23 mouse cellular contexts compared by ENCODE assay signal in the genomic region with DNA sequence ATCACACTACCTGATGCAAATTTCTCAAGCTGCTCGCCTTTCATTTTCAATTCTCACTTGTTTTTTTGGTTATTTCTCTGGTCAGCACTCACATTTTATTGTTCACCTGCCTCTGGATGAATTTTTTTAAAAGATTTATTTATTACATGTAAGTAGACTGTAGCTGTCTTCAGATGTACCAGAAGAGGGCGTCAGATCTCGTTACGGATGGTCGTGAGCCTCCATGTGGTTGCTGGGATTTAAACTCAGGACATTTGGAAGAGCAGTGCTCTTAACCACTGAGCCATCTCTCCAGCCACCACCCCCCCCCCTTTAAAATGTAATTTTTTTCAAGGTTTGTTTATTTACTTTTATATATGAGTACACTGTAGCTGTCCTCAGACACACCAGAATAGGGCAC. TPM values are rescaled to one million over a fixed set of nuclear protein-coding genes. Genes with fewer than 3 reads are reported as not detected.
A peak's percentile ranks its signal among the peaks of the same experiment; 100 is the strongest.
DNase-seq lines count a peak whose midpoint lies in the region; ATAC-seq and TF ChIP-seq lines count a peak whose summit lies in the region.
"Had no signal": no experiment of that assay in that cellular context is flagged by ENCODE, and none has a peak within 500 bp of the region (broad histone marks: within the 10 kb centered on the region; RNA-seq: fewer than 3 reads in every experiment).

No protein-coding gene starts in this region.

- H3K36me3 ChIP-seq in heart, postnatal 0 days (replicated peaks; ENCODE audit: control insufficient read depth, insufficient read depth, low read length) = peaks cover 18% of the 10 kb centered on the region; the same call in 1 of the 2 replicates
- 0 out of 2 replicates have a peak, but pooled peaks cover 3% of the 10 kb centered on the region for H3K36me3 ChIP-seq in liver, postnatal 0 days (replicated peaks; ENCODE audit: insufficient read depth, low read length)
- peaks cover 24% of the 10 kb centered on the region for H3K36me3 ChIP-seq in liver, embryonic 12.5 days
- peaks cover 12% of the 10 kb centered on the region; the same call in 1 of the 2 replicates for H3K36me3 ChIP-seq in E14TG2a.4 (ENCODE audit: insufficient read depth, low read length)

- no peak overlapping the region for H3K4me3 ChIP-seq in heart, postnatal 0 days (ENCODE audit: low read depth, low read length)
- H3K4me3 ChIP-seq in liver, postnatal 0 days (ENCODE audit: low read depth, low read length) = no peak overlapping the region
- no peak overlapping the region for H3K4me3 ChIP-seq in liver, embryonic 12.5 days
- no peak overlapping the region for H3K4me3 ChIP-seq in E14TG2a.4 (replicated peaks; ENCODE audit: low read length)
- H3K4me3 ChIP-seq: erythroblast, embryonic 14.5 days; forebrain, embryonic 13.5 days; heart, embryonic 13.5 days; limb, embryonic 12.5 days; liver, embryonic 15.5 days; stomach, embryonic 15.5 days had no signal

- peaks cover 10% of the 10 kb centered on the region for H3K4me1 ChIP-seq in heart, postnatal 0 days (ENCODE audit: control insufficient read depth, insufficient read depth)
- H3K4me1 ChIP-seq in liver, postnatal 0 days (ENCODE audit: insufficient read depth) = no peaks in the 10 kb centered on the region
- H3K4me1 ChIP-seq in liver, embryonic 12.5 days = 0 out of 2 replicates have a peak, but pooled peaks cover 6% of the 10 kb centered on the region
- peaks cover 22% of the 10 kb centered on the region for H3K4me1 ChIP-seq in E14TG2a.4 (replicated peaks; ENCODE audit: low read depth, low read length)
- H3K4me1 ChIP-seq: stomach, embryonic 15.5 days had no signal

- DNase-seq in heart, postnatal 0 days (ENCODE audit: low spot score) = no peak
- no peak for DNase-seq in heart, postnatal 36 days
- DNase-seq in liver, postnatal 0 days = no peak
- peak; percentile 61 for DNase-seq in R1 (ENCODE audit: low read depth, low spot score)
- no peak for DNase-seq in cerebellum, postnatal 36 days
- DNase-seq: cerebellum, adult 2 months; gastrocnemius, postnatal 36 days; heart, postnatal 4 days; kidney, adult 8-10 months; kidney, postnatal 4 days; right cerebral cortex, postnatal 25 days had no signal

- H3K27me3 ChIP-seq in heart, postnatal 0 days (ENCODE audit: control insufficient read depth, insufficient read depth, low read length) = no peaks in the 10 kb centered on the region
- no peaks in the 10 kb centered on the region for H3K27me3 ChIP-seq in liver, postnatal 0 days (ENCODE audit: insufficient read depth, low read length)
- no peaks in the 10 kb centered on the region for H3K27me3 ChIP-seq in liver, embryonic 12.5 days (replicated peaks)
- no peaks in the 10 kb centered on the region for H3K27me3 ChIP-seq in E14TG2a.4 (ENCODE audit: insufficient read depth, low read length)
- H3K27me3 ChIP-seq: forebrain, embryonic 13.5 days; heart, embryonic 13.5 days; limb, embryonic 12.5 days; liver, embryonic 15.5 days; stomach, embryonic 15.5 days had no signal

- no peaks in the 10 kb centered on the region for H3K9me3 ChIP-seq in heart, postnatal 0 days (replicated peaks; ENCODE audit: control insufficient read depth, low read length)
- no peaks in the 10 kb centered on the region for H3K9me3 ChIP-seq in liver, postnatal 0 days (ENCODE audit: low read length)
- H3K9me3 ChIP-seq in liver, embryonic 12.5 days (replicated peaks) = no peaks in the 10 kb centered on the region
- H3K9me3 ChIP-seq in E14TG2a.4 (ENCODE audit: low read length) = no peaks in the 10 kb centered on the region
- H3K9me3 ChIP-seq: forebrain, embryonic 13.5 days; heart, embryonic 13.5 days; limb, embryonic 12.5 days; liver, embryonic 15.5 days; stomach, embryonic 15.5 days had no signal

- no peak overlapping the region for H3K4me2 ChIP-seq in heart, postnatal 0 days (ENCODE audit: low read depth, low read length)
- no peak overlapping the region for H3K4me2 ChIP-seq in liver, postnatal 0 days (ENCODE audit: low read depth, low read length)
- no peak overlapping the region for H3K4me2 ChIP-seq in liver, embryonic 12.5 days
- H3K4me2 ChIP-seq: forebrain, embryonic 13.5 days; heart, embryonic 13.5 days; limb, embryonic 12.5 days; liver, embryonic 15.5 days; stomach, embryonic 15.5 days had no signal

- 0 out of 2 replicates have a peak, but pooled peaks have one; percentile 12 for TF ChIP-seq CTCF in heart, postnatal 0 days (IDR thresholded peaks at IDR 0.05; ENCODE audit: low read depth)
- TF ChIP-seq CTCF in liver, postnatal 0 days (IDR thresholded peaks at IDR 0.05; ENCODE audit: low read depth) = peak; percentile 33
- peak; percentile 33 for TF ChIP-seq CTCF in E14TG2a.4 (conservative IDR thresholded peaks at IDR 0.05; ENCODE audit: low read length)

- 64% methylated on average over 5 of the region's 5 CpGs for WGBS in heart, postnatal 0 days
- WGBS in liver, postnatal 0 days (ENCODE audit: insufficient replicate concordance) = 69% methylated on average over 5 of the region's 5 CpGs
- WGBS in liver, embryonic 12.5 days (ENCODE audit: insufficient replicate concordance) = 65% methylated on average over 5 of the region's 5 CpGs

- TF ChIP-seq EP300 in heart, postnatal 0 days (IDR thresholded peaks at IDR 0.05; ENCODE audit: low read depth) = no peak
- no peak for TF ChIP-seq EP300 in liver, postnatal 0 days (IDR thresholded peaks at IDR 0.05; ENCODE audit: low read depth)

- no peak overlapping the region for H3K9ac ChIP-seq in heart, postnatal 0 days (replicated peaks; ENCODE audit: low read depth, low read length)
- no peak overlapping the region for H3K9ac ChIP-seq in liver, postnatal 0 days (replicated peaks)
- H3K9ac ChIP-seq in liver, embryonic 12.5 days = no peak overlapping the region
- H3K9ac ChIP-seq: forebrain, embryonic 13.5 days; limb, embryonic 12.5 days; liver, embryonic 15.5 days; stomach, embryonic 15.5 days had no signal

- ATAC-seq in heart, postnatal 0 days (ENCODE audit: insufficient read depth, low read depth) = no peak
- no peak for ATAC-seq in liver, postnatal 0 days
- ATAC-seq in liver, embryonic 12.5 days = no peak
- ATAC-seq in erythroblast, adult 5-6 weeks (replicated peaks; ENCODE audit: low FRiP score, poor library complexity, severe bottlenecking) = no peak
- ATAC-seq: forebrain, embryonic 13.5 days; hindbrain, embryonic 16.5 days had no signal

- H3K27ac ChIP-seq in heart, postnatal 0 days (ENCODE audit: low read depth) = no peak overlapping the region
- no peak overlapping the region for H3K27ac ChIP-seq in liver, postnatal 0 days (ENCODE audit: low read depth)
- H3K27ac ChIP-seq in liver, embryonic 12.5 days = no peak overlapping the region
- H3K27ac ChIP-seq: heart, embryonic 13.5 days; limb, embryonic 12.5 days; liver, embryonic 15.5 days; stomach, embryonic 15.5 days had no signal

- intact Hi-C loops in heart, postnatal 36 days (cut with DNase I) = loop anchor here (1.0 to 10.0 kb wide), 5 partner anchors 61 to 327 kb away; partner anchors contain the start of gene Bdh2

RNA-seq across cellular contexts. Expression of gene Cisd2, which starts 19.9 kb away (rescaled TPM):
- total RNA-seq in heart, postnatal 0 days (2014; rRNA removed; ENCODE audit: low replicate concordance) = 20.7 and 20.8 TPM in 2 replicates
- 43.0 and 48.2 TPM in 2 replicates for polyA plus RNA-seq in heart, postnatal 0 days (2015; fragmentation: Nextera tagmentation; extraction: Ambion mirVana)
- 10 to 100 TPM; 50.4 to 56.9 TPM for total RNA-seq in heart, postnatal 36 days (2021)
- polyA plus RNA-seq in liver, postnatal 0 days (2015; fragmentation: Nextera tagmentation; extraction: Ambion mirVana) = 24.9 and 26.6 TPM in 2 replicates
- 45.4 and 45.7 TPM in 2 replicates for polyA plus RNA-seq in liver, embryonic 12.5 days (2016; fragmentation: Nextera tagmentation; extraction: Ambion mirVana)
- 20.1 and 21.1 TPM in 2 replicates for total RNA-seq in erythroblast, adult 5-6 weeks (2015; ENCODE audit: low replicate concordance)
- total RNA-seq in erythroblast, adult 5-6 weeks (2017; ENCODE audit: low replicate concordance) = 9.6 and 13.4 TPM in 2 replicates

RNA-seq across cellular contexts. Expression of gene Ube2d3, which starts 34.1 kb away (rescaled TPM):
- total RNA-seq in heart, postnatal 0 days (2014; rRNA removed; ENCODE audit: low replicate concordance) = 944 and 1,112 TPM in 2 replicates
- polyA plus RNA-seq in heart, postnatal 0 days (2015; fragmentation: Nextera tagmentation; extraction: Ambion mirVana) = 419 and 429 TPM in 2 replicates
- 100 to 1,000 TPM; 372 to 402 TPM for total RNA-seq in heart, postnatal 36 days (2021)
- polyA plus RNA-seq in liver, postnatal 0 days (2015; fragmentation: Nextera tagmentation; extraction: Ambion mirVana) = 298 and 303 TPM in 2 replicates
- 331 and 332 TPM in 2 replicates for polyA plus RNA-seq in liver, embryonic 12.5 days (2016; fragmentation: Nextera tagmentation; extraction: Ambion mirVana)
- 298 and 352 TPM in 2 replicates for total RNA-seq in erythroblast, adult 5-6 weeks (2015; ENCODE audit: low replicate concordance)
- 160 and 276 TPM in 2 replicates for total RNA-seq in erythroblast, adult 5-6 weeks (2017; ENCODE audit: low replicate concordance)

RNA-seq across cellular contexts. Expression of gene Slc9b1, which starts 56.0 kb away (rescaled TPM):
- not detected in 2 replicates for total RNA-seq in heart, postnatal 0 days (2014; rRNA removed; ENCODE audit: low replicate concordance)
- polyA plus RNA-seq in heart, postnatal 0 days (2015; fragmentation: Nextera tagmentation; extraction: Ambion mirVana) = 0.20 TPM in 1 of 2 replicates, not detected in the other
- total RNA-seq in heart, postnatal 36 days (2021) = under 1 TPM in 1 of 2 experiments, not detected in 1; 0.79 TPM
- not detected in 2 replicates for polyA plus RNA-seq in liver, postnatal 0 days (2015; fragmentation: Nextera tagmentation; extraction: Ambion mirVana)
- 0.07 and 0.25 TPM in 2 replicates for polyA plus RNA-seq in liver, embryonic 12.5 days (2016; fragmentation: Nextera tagmentation; extraction: Ambion mirVana)
- not detected in 2 replicates for total RNA-seq in erythroblast, adult 5-6 weeks (2015; ENCODE audit: low replicate concordance)
- total RNA-seq in erythroblast, adult 5-6 weeks (2017; ENCODE audit: low replicate concordance) = not detected in 2 replicates
- total RNA-seq: common myeloid progenitor, adult 5-6 weeks; gastrocnemius, postnatal 36 days had no signal
- polyA plus RNA-seq: cerebellum, adult 2 months; erythroblast, embryonic 14.5 days; forebrain, embryonic 13.5 days; heart, embryonic 13.5 days; liver, embryonic 15.5 days; thymus, adult 2 months had no signal
